Mouse (Mus musculus) kidney, embryonic 14.5 days (tissue): ENCODE results near the gene Elovl1. TPM values are rescaled to one million over a fixed set of nuclear protein-coding genes. Genes with fewer than 3 reads are reported as not detected.

Experiments
- ATAC-seq: fragments of 200-750 bp; cut with Nextera tagmentation; 2 replicates; pipeline ENCODE4 v1.8.0; 2017; ENCODE audit warnings: moderate number of reproducible peaks, mild to moderate bottlenecking, moderate TSS enrichment, moderate library complexity; ENCODE audit not compliant: low FRiP score, low TSS enrichment
- H3K27ac ChIP-seq: fragments of 300-500 bp; sonication (generic); 2 replicates; pipeline ENCODE4 v1.5.1; 2014; ENCODE audit warnings: low read depth, mild to moderate bottlenecking, low read length, moderate library complexity, mixed read lengths
- H3K27me3 ChIP-seq: fragments of 300-500 bp; sonication (generic); 2 replicates; pipeline ENCODE4 v1.6.1; 2014; ENCODE audit warnings: mild to moderate bottlenecking, low read length; ENCODE audit not compliant: control insufficient read depth, insufficient read depth
- H3K36me3 ChIP-seq: fragments of 300-500 bp; sonication (generic); 2 replicates; pipeline ENCODE4 v1.6.1; 2014; ENCODE audit warnings: low read length, mixed read lengths; ENCODE audit not compliant: control insufficient read depth, insufficient read depth
- H3K4me1 ChIP-seq: fragments of 300-500 bp; sonication (generic); 2 replicates; pipeline ENCODE4 v1.6.1; 2014; ENCODE audit warnings: low read length, mixed read lengths; ENCODE audit not compliant: control insufficient read depth, insufficient read depth
- H3K4me2 ChIP-seq: fragments of 300-500 bp; sonication (generic); replicated peaks from 2 replicates; pipeline ENCODE4 v1.6.1; 2014; ENCODE audit warnings: low read depth, mild to moderate bottlenecking, low read length
- H3K4me3 ChIP-seq: fragments of 300-500 bp; sonication (generic); 2 replicates; pipeline ENCODE4 v1.5.1; 2014; ENCODE audit warnings: mild to moderate bottlenecking, low read length
- H3K9ac ChIP-seq: fragments of 300-500 bp; sonication (generic); 2 replicates; pipeline ENCODE4 v1.6.1; 2014; ENCODE audit warnings: low read depth, mild to moderate bottlenecking, low read length, moderate library complexity
- H3K9me3 ChIP-seq: fragments of 300-500 bp; sonication (generic); 2 replicates; pipeline ENCODE4 v1.6.1; 2016; ENCODE audit warnings: low read length; ENCODE audit not compliant: control insufficient read depth
- WGBS: fragments of 180-500 bp; shearing (Covaris S2); extraction: QIAGEN DNeasy Blood & Tissue Kit; methylation state at CpG from one replicate; pipeline ENCODE4 v1.1.7; 2014; 5-methylcytosine and 5-hydroxymethylcytosine counted together
- polyA plus RNA-seq: library from polyadenylated mRNA; unstranded; fragments of >200 nt; fragmentation: Nextera tagmentation; extraction: Ambion mirVana; gene quantifications from 2 replicates; pipeline ENCODE4 v1.2.1, GENCODE M21; 2014

The Elovl1 gene
- polyA plus RNA-seq, 1 experiment from 2014 or later = 82.7 TPM

DNA sequence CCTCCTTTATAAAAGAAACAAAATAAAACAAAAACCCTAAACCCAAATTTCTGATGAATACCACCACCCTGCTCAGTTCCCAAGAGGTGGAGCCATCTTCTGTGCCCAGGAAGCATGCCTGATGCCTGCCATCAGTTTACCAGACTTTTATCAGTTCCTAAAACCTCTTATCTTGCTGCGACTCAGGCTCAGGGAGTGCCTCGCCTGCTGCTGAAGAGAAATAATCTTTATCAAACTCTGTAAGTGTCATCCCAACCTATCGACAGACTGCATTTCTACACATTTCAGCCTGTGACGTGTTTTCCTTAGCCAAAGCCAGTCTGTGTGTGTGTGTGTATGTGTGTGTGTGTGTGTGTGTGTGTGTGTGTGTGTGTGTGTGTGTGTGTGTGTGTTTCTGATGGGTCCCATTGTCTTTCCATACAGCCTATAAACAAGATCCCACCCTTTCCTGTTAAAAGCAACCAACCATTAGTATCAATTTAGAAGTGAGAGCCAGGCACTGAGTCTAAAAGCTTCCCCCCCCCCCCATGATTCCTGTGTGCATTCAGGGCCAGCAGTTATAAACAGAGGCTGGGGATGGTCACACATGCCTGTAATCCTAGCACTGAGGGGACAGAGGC lies 3.2 kb upstream of the Elovl1 start:
- Histone ChIP-seq H3K27ac (no peak overlapping the region), H3K4me2 (no peak overlapping the region), H3K27me3 (no peaks in the 10 kb centered on the region), H3K9me3 (no peaks in the 10 kb centered on the region), H3K4me3 (no peak overlapping the region), H3K36me3 (peaks cover 13% of the 10 kb centered on the region), H3K4me1 (peaks cover 20% of the 10 kb centered on the region), H3K9ac (no peak overlapping the region)
- ATAC-seq = no peak
- WGBS = 91% methylated on average over 4 of the region's 4 CpGs

- H3K9ac ChIP-seq = no peak overlapping the region
- no peak for ATAC-seq
- WGBS = 96% methylated on average over 1 of the region's 1 CpGs
- H3K27ac ChIP-seq = no peak overlapping the region
- H3K9me3 ChIP-seq = no peaks in the 10 kb centered on the region
- H3K4me2 ChIP-seq = no peak overlapping the region
- peaks cover 12% of the 10 kb centered on the region for H3K36me3 ChIP-seq
- peaks cover 25% of the 10 kb centered on the region for H3K4me1 ChIP-seq
- no peak overlapping the region for H3K4me3 ChIP-seq
- H3K27me3 ChIP-seq = no peaks in the 10 kb centered on the region
Observed at GRCm38 (mm10) chr4:118425374-118425773, 2.5 kb upstream of the Elovl1 start.

- Histone ChIP-seq H3K4me3 (peak overlapping the region; percentile 72), H3K36me3 (peaks cover 24% of the 10 kb centered on the region), H3K27ac (peak overlapping the region; percentile 80), H3K4me2 (peak overlapping the region; percentile 79), H3K9me3 (no peaks in the 10 kb centered on the region), H3K27me3 (no peaks in the 10 kb centered on the region), H3K4me1 (peaks cover 25% of the 10 kb centered on the region), H3K9ac (peak overlapping the region; percentile 77)
- ATAC-seq = no peak; the same call in 1 of the 2 replicates
- 1% methylated on average over 5 of the region's 5 CpGs for whole genome bisulfite sequencing
Observed at GRCm38 (mm10) chr4:118427415-118427767, 502 bp upstream of the Elovl1 start.

DNA sequence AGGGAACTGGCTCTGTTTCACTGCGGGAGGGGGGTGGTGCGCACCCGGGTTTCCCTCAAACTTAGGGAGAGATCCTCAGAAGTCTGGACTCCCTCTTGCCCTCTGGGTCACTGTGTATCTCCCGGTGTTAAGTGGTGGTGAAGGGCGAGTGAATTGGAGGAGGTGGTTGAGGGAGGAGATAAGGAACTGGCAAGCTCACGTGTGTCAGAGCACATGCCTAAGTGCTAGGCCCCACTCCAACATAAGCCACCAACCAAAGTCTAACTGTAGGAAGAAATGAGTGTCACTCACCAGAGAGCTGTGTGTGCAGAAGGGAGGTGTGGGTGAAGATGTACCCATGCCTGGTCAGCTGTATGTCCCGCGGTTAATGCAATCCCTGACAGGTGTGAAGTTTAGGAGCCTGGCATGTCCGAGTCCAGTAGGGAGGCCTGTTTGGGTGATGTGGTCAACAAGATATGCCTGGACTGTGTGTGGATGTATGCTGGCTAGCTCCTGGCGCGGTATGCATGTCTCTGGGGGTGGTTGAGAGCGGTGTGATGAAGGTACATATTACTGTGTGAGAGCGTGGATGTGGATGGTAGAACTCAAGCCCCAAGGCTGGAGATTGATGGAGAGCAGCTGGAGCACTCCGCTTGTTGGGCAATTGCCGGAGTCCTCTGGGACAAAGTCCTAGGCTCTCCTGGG lies 780 bp downstream of the Elovl1 start:
- H3K4me1 ChIP-seq = peaks cover 25% of the 10 kb centered on the region
- ATAC-seq = peak; percentile 12; the same call in 1 of the 2 replicates
- peak overlapping the region; percentile 79 for H3K4me2 ChIP-seq
- H3K4me3 ChIP-seq = peak overlapping the region; percentile 72
- H3K9me3 ChIP-seq = no peaks in the 10 kb centered on the region
- no peaks in the 10 kb centered on the region for H3K27me3 ChIP-seq
- H3K9ac ChIP-seq = peak overlapping the region; percentile 77
- peaks cover 37% of the 10 kb centered on the region for H3K36me3 ChIP-seq
- WGBS = 35% methylated on average over 15 of the region's 15 CpGs
- peak overlapping the region; percentile 48; the same call in 1 of the 2 replicates for H3K27ac ChIP-seq

DNA sequence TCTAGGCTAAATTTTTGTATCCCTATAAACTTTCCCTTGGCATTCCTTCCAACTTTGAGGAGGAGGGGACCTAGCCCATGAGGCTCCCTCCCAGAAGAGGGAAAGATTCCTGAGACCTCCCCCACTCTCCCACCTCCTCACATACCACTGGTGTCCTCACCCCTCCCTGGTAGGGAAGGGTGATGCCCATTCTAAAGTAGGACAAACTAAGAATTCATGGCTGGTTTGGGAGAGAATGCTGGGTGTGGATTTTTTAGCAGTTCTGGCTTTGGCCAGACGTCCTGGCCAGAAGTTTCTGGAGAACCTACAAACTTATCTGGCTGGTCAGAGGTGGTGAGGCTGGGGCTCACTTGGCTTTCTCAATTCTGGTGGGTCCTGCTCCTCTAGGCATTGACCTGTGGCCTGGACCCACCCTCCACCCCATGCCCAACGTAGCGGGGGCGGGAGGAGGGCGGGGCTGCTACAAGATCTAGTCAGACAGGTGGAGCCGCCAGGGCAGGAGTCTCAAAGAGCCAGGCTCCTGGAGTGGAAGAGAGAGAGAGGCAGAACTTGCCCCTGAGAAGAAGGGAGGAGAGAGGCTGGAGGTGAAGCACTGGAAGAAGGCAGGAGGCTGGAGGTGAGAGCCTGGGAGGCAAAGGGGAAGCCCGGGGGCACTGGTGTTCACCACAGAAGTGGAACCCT lies 1.5 kb downstream of the Elovl1 start:
- H3K4me2 ChIP-seq = peak overlapping the region; percentile 79
- H3K9me3 ChIP-seq = no peaks in the 10 kb centered on the region
- H3K4me1 ChIP-seq = peaks cover 25% of the 10 kb centered on the region
- H3K36me3 ChIP-seq = peaks cover 44% of the 10 kb centered on the region
- WGBS = 42% methylated on average over 7 of the region's 7 CpGs
- peak overlapping the region; percentile 77; the same call in 1 of the 2 replicates for H3K9ac ChIP-seq
- H3K4me3 ChIP-seq = peak overlapping the region; percentile 72; the same call in 1 of the 2 replicates
- peak overlapping the region; percentile 48; the same call in 1 of the 2 replicates for H3K27ac ChIP-seq
- no peaks in the 10 kb centered on the region for H3K27me3 ChIP-seq
- ATAC-seq = no peak

DNA sequence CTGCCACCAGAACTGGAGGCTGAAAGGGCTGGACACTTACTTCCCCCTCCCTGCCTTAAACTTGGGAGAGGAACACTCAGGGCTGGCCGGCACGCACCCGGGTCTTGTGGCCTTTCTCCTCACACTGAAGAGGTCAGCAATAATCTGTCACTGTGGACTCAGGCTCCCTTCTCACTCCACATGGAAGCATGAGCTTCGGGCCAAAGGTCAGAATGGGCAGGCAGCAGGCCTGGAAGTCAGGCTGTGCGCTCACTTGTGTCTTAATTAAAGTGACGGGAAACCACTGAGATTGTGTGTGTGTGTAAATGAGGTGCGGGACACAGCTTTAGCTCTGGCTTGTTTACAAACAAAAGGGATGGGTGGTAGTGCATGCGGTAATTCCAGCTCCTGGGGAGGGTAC lies 4.4 kb downstream of the Elovl1 start:
- H3K4me1 ChIP-seq = peaks cover 40% of the 10 kb centered on the region
- 72% methylated on average over 8 of the region's 8 CpGs for WGBS
- peaks cover 56% of the 10 kb centered on the region for H3K36me3 ChIP-seq
- no peaks in the 10 kb centered on the region for H3K27me3 ChIP-seq
- no peak overlapping the region for H3K27ac ChIP-seq
- H3K4me2 ChIP-seq = no peak overlapping the region
- no peaks in the 10 kb centered on the region for H3K9me3 ChIP-seq
- H3K4me3 ChIP-seq = no peak overlapping the region
- no peak for ATAC-seq
- H3K9ac ChIP-seq = no peak overlapping the region

DNA sequence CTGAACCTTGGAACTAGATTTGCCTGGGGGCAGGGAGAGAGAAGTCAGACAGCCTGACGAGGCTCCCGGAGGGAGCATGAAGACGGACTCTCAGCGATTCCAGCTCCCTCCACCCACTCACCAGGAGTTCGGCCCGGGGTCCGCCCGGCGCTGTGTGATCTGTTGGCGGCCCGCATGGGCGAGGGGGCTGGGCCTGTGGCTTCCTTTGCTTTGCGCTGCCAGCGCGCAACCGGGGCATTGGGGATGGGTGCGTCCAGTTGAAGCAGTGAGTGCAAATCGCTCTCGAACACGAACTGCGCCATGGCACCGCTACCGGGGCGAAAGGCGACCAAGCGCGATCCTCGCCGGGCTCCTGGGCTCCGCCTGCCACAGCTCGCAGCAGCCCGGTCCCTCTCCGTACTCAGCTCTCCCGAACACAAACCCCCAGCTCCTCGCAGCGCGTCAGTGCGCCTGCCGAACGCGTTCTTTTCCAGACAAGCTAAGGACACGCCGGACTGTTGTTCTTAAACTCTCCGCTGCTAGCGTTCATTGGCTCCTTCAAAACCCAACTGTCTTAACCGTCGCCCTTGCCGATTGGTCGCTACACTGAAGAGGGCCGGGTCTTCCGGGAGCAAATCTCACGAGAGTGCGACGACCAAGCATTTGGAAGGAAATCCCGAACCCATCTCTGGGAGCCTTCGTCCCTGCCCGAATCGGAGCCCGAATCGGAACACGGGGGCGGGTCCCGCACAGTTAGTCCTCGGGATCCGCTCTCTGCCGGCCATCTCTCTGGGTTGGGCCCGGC lies 9.1 kb downstream of the Elovl1 start, which contains the start of gene Cdc20:
TSS of gene Cdc20 (minus strand) at position 533 of the 784 bp plus-strand sequence.
- Histone ChIP-seq H3K27me3 (no peaks in the 10 kb centered on the region), H3K27ac (peak within 1 kb of the TSS; percentile 84), H3K36me3 (peaks cover 37% of the 10 kb centered on the region), H3K4me3 (peak within 1 kb of the TSS; percentile 73), H3K9me3 (no peaks in the 10 kb centered on the region), H3K4me1 (peaks cover 20% of the 10 kb centered on the region), H3K9ac (peak within 1 kb of the TSS; percentile 91), H3K4me2 (peak within 1 kb of the TSS; percentile 94)
- ATAC-seq = peak; percentile 97
- WGBS = under 1% methylated on average over 65 of the region's 67 CpGs

- Histone ChIP-seq H3K4me1 (peaks cover 20% of the 10 kb centered on the region), H3K4me2 (peak overlapping the region; percentile 94), H3K27ac (peak overlapping the region; percentile 84), H3K4me3 (peak overlapping the region; percentile 73), H3K36me3 (peaks cover 29% of the 10 kb centered on the region), H3K27me3 (no peaks in the 10 kb centered on the region), H3K9ac (peak overlapping the region; percentile 61), H3K9me3 (no peaks in the 10 kb centered on the region)
- 8% methylated on average over 12 of the region's 12 CpGs for WGBS
- no peak for ATAC-seq
Observed at GRCm38 (mm10) chr4:118437829-118438253, 9.9 kb downstream of the Elovl1 start.
